Comparison of ENCODE assay signal across 26 mouse cellular contexts in genomic region chr11:74464181-74464977, GRCm38 (mm10).
DNase-seq lines count a peak whose midpoint lies in the region; ATAC-seq and TF ChIP-seq lines count a peak whose summit lies in the region.
"Had no signal": no experiment of that assay in that cellular context is flagged by ENCODE, and none has a peak within 500 bp of the region (broad histone marks: within the 10 kb centered on the region; RNA-seq: fewer than 3 reads in every experiment).

No protein-coding gene starts in this region.

- TF ChIP-seq EP300 in liver, postnatal 0 days (IDR thresholded peaks at IDR 0.05; ENCODE audit: low read depth), result no peak

- no peaks in the 10 kb centered on the region for H3K79me2 ChIP-seq in liver, adult 2 months (ENCODE audit: control insufficient read depth, insufficient read depth, low read length)

- peak; percentile 30 for DNase-seq in kidney, adult 18-20 months
- DNase-seq in kidney, postnatal 36 days, result no peak
- DNase-seq in liver, adult 2 months (ENCODE audit: extremely low read depth, low read depth, low spot score), result peak; percentile 8
- no peak for DNase-seq in liver, postnatal 0 days
- DNase-seq in adrenal gland, adult (ENCODE audit: inconsistent age in 2 of 2, low spot score in 1 of 2), result no peak
- DNase-seq: adrenal gland, postnatal 25 days; cerebellum, adult 8-10 months; cerebellum, postnatal 36 days; embryo, embryonic 11 days; gastrocnemius, postnatal 10 days; heart, postnatal 14 days; lung, postnatal 14 days; right cerebral cortex, postnatal 25 days; thymus, adult 2 months; thymus, postnatal 4 days had no signal

- TF ChIP-seq CTCF in liver, adult 2 months (IDR thresholded peaks at IDR 0.05; ENCODE audit: low read depth, low read length), result no peak
- TF ChIP-seq CTCF in liver, postnatal 0 days (IDR thresholded peaks at IDR 0.05; ENCODE audit: low read depth), result no peak

- no peak overlapping the region for H3K9ac ChIP-seq in liver, adult 2 months (ENCODE audit: low read depth, low read length)
- no peak overlapping the region for H3K9ac ChIP-seq in liver, postnatal 0 days (replicated peaks)
- no peak overlapping the region for H3K9ac ChIP-seq in intestine, embryonic 15.5 days
- no peak overlapping the region for H3K9ac ChIP-seq in stomach, embryonic 16.5 days (ENCODE audit: low read length)
- H3K9ac ChIP-seq: embryonic facial prominence, embryonic 13.5 days; forebrain, embryonic 12.5 days; heart, embryonic 13.5 days; liver, embryonic 14.5 days; midbrain, embryonic 13.5 days had no signal

- no peaks in the 10 kb centered on the region for H3K9me3 ChIP-seq in liver, postnatal 0 days (ENCODE audit: low read length)
- H3K9me3 ChIP-seq in intestine, embryonic 15.5 days, result no peaks in the 10 kb centered on the region
- H3K9me3 ChIP-seq in stomach, embryonic 16.5 days (replicated peaks; ENCODE audit: control insufficient read depth, low read length), result no peaks in the 10 kb centered on the region
- H3K9me3 ChIP-seq: embryonic facial prominence, embryonic 13.5 days; forebrain, embryonic 12.5 days; heart, embryonic 13.5 days; megakaryocyte, embryonic 14.5 days; midbrain, embryonic 13.5 days had no signal

- H3K27me3 ChIP-seq in liver, adult 2 months (ENCODE audit: control insufficient read depth, insufficient read depth, low read length), result no peaks in the 10 kb centered on the region
- no peaks in the 10 kb centered on the region for H3K27me3 ChIP-seq in liver, postnatal 0 days (ENCODE audit: insufficient read depth, low read length)
- no peaks in the 10 kb centered on the region for H3K27me3 ChIP-seq in intestine, embryonic 15.5 days (replicated peaks)
- no peaks in the 10 kb centered on the region for H3K27me3 ChIP-seq in stomach, embryonic 16.5 days (ENCODE audit: control insufficient read depth, insufficient read depth, low read length)
- H3K27me3 ChIP-seq: embryonic facial prominence, embryonic 13.5 days; forebrain, embryonic 12.5 days; heart, embryonic 13.5 days; midbrain, embryonic 13.5 days had no signal

- no peak for TF ChIP-seq POLR2A in liver, adult 2 months (IDR thresholded peaks at IDR 0.05; ENCODE audit: extremely low read depth, insufficient read depth, low read length)

- no peak for ATAC-seq in liver, postnatal 0 days
- ATAC-seq in intestine, embryonic 15.5 days, result peak; percentile 72
- no peak for ATAC-seq in stomach, embryonic 16.5 days (ENCODE audit: insufficient read depth, low FRiP score)
- ATAC-seq: hindbrain, postnatal 0 days; midbrain, embryonic 13.5 days had no signal

- no peak overlapping the region for H3K4me3 ChIP-seq in liver, adult 2 months (ENCODE audit: insufficient read depth, low read depth, low read length)
- no peak overlapping the region for H3K4me3 ChIP-seq in liver, postnatal 0 days (ENCODE audit: low read depth, low read length)
- H3K4me3 ChIP-seq in intestine, embryonic 15.5 days (replicated peaks), result no peak overlapping the region
- H3K4me3 ChIP-seq in stomach, embryonic 16.5 days (replicated peaks; ENCODE audit: low read length), result no peak overlapping the region
- H3K4me3 ChIP-seq: embryonic facial prominence, embryonic 13.5 days; erythroblast, embryonic 14.5 days; forebrain, embryonic 12.5 days; heart, embryonic 13.5 days; left cerebral cortex, adult 2 months; megakaryocyte, embryonic 14.5 days; midbrain, embryonic 13.5 days had no signal

- no peak overlapping the region for H3K27ac ChIP-seq in liver, adult 2 months (replicated peaks; ENCODE audit: insufficient read depth, low read depth, low read length)
- no peak overlapping the region for H3K27ac ChIP-seq in liver, postnatal 0 days (ENCODE audit: low read depth)
- peak overlapping the region; percentile 51; the same call in 1 of the 2 replicates for H3K27ac ChIP-seq in intestine, embryonic 15.5 days
- H3K27ac ChIP-seq in stomach, embryonic 16.5 days (ENCODE audit: low read length), result 0 out of 2 replicates have a peak overlapping the region, but pooled peaks have one; percentile 10
- H3K27ac ChIP-seq: embryonic facial prominence, embryonic 13.5 days; forebrain, embryonic 12.5 days; heart, embryonic 13.5 days; hindbrain, postnatal 0 days; left cerebral cortex, adult 2 months; liver, embryonic 14.5 days; midbrain, embryonic 13.5 days had no signal

- no peak overlapping the region for H3K4me2 ChIP-seq in liver, postnatal 0 days (ENCODE audit: low read depth, low read length)
- H3K4me2 ChIP-seq in intestine, embryonic 15.5 days (replicated peaks), result peak overlapping the region; percentile 35
- H3K4me2 ChIP-seq in stomach, embryonic 16.5 days (ENCODE audit: low read depth, low read length), result no peak overlapping the region
- H3K4me2 ChIP-seq: embryonic facial prominence, embryonic 13.5 days; forebrain, embryonic 12.5 days; heart, embryonic 13.5 days; midbrain, embryonic 13.5 days had no signal

- H3K4me1 ChIP-seq in liver, adult 2 months (ENCODE audit: control insufficient read depth, insufficient read depth, low read length), result no peaks in the 10 kb centered on the region
- H3K4me1 ChIP-seq in liver, postnatal 0 days (ENCODE audit: insufficient read depth), result no peaks in the 10 kb centered on the region
- H3K4me1 ChIP-seq in intestine, embryonic 15.5 days (replicated peaks), result peaks cover 31% of the 10 kb centered on the region
- peaks cover 15% of the 10 kb centered on the region; the same call in 1 of the 2 replicates for H3K4me1 ChIP-seq in stomach, embryonic 16.5 days (ENCODE audit: control insufficient read depth, insufficient read depth, low read length)
- H3K4me1 ChIP-seq: megakaryocyte, embryonic 14.5 days had no signal

- whole genome bisulfite sequencing in liver, adult 2 months, result 50% methylated on average over 10 of the region's 10 CpGs
- WGBS in liver, postnatal 0 days (ENCODE audit: insufficient replicate concordance), result 62% methylated on average over 10 of the region's 10 CpGs
- 35% methylated on average over 10 of the region's 10 CpGs for WGBS in intestine, embryonic 15.5 days
- 34% methylated on average over 10 of the region's 10 CpGs for WGBS in stomach, embryonic 16.5 days

- H3K36me3 ChIP-seq in liver, adult 2 months (ENCODE audit: control insufficient read depth, insufficient read depth, low read length), result no peaks in the 10 kb centered on the region
- H3K36me3 ChIP-seq in liver, postnatal 0 days (replicated peaks; ENCODE audit: insufficient read depth, low read length), result no peaks in the 10 kb centered on the region
- H3K36me3 ChIP-seq in intestine, embryonic 15.5 days, result no peaks in the 10 kb centered on the region
- no peaks in the 10 kb centered on the region for H3K36me3 ChIP-seq in stomach, embryonic 16.5 days (ENCODE audit: control insufficient read depth, insufficient read depth, low read length)
- H3K36me3 ChIP-seq: embryonic facial prominence, embryonic 13.5 days; forebrain, embryonic 12.5 days; heart, embryonic 13.5 days; midbrain, embryonic 13.5 days had no signal

Comparison
In these comparisons a context has a peak if more than half of its experiments do, and no peak if none do; other contexts are left out.
1. DNase-seq: peak in kidney, adult 18-20 months (single experiment) and liver, adult 2 months (single experiment); none in kidney, postnatal 36 days (0 of 2), liver, postnatal 0 days (single experiment) and adrenal gland, adult (0 of 2).
2. H3K27ac ChIP-seq: peak in intestine, embryonic 15.5 days (single experiment) and stomach, embryonic 16.5 days (single experiment); none in liver, adult 2 months (single experiment) and liver, postnatal 0 days (single experiment).